Mouse (Mus musculus): ENCODE data around the gene Hnf4a.

- TF ChIP-seq EP300 (IDR thresholded peaks at IDR 0.05; ENCODE audit: insufficient read depth, low read depth, low read length), result no peak
- no peak for TF ChIP-seq CTCF (IDR thresholded peaks at IDR 0.05; ENCODE audit: low read depth, low read length)
- TF ChIP-seq POLR2A (IDR thresholded peaks at IDR 0.05; ENCODE audit: insufficient read depth, low read length), result no peak
These were observed 26.6 kb downstream of the Hnf4a start for GRCm38 (mm10) chr2:163533226-163533625.

All from ES-Bruce4 (cell line).